In the genomic region with DNA sequence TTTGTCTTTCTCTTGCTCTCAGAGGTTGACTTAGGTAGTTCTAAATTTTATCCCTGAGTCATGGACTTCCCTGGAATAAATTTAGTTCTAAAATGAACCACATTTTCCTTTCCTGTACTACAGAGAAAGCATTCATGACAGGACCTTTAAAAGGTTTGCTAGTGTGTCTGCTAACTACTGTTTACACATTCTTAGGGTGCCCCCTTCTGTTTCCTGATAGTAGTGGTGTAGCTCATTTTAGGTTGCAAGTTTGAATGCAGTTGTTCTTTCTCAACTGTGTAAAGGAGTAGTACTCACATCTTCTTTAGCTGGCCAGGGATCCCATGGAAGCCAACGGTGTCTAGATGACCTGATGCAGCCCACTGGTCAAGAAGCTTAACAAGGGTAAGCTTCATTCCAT, we compare ENCODE assay signal across 8 mouse cellular contexts.
DNase-seq lines count a peak whose midpoint lies in the region; ATAC-seq and TF ChIP-seq lines count a peak whose summit lies in the region.

No protein-coding gene starts in this region.

- TF ChIP-seq EP300 in heart, adult 2 months (IDR thresholded peaks at IDR 0.05; ENCODE audit: insufficient read depth, low read depth, low read length): no peak

- DNase-seq in heart, adult 2 months: no peak
- peak; percentile 58 to 73 for DNase-seq in right cerebral cortex, adult 2 months (ENCODE audit: low spot score in 2 of 2)
- no peak for DNase-seq in right cerebral cortex, postnatal 25 days
- peak; percentile 53 to 91 for DNase-seq in frontal cortex, adult 2 months (ENCODE audit: extremely low spot score in 1 of 2, low spot score in 1 of 2)
- DNase-seq in midbrain, postnatal 0 days (ENCODE audit: low spot score): peak; percentile 82
- DNase-seq in gastrocnemius, postnatal 10 days: no peak
- DNase-seq in lung, adult 18-20 months: no peak

- no peak overlapping the region for H3K4me3 ChIP-seq in heart, adult 2 months
- H3K4me3 ChIP-seq in heart, embryonic 12.5 days: no peak overlapping the region
- no peak overlapping the region for H3K4me3 ChIP-seq in midbrain, postnatal 0 days (ENCODE audit: low read depth, low read length)

- peak; percentile 70 for TF ChIP-seq CTCF in heart, adult 2 months (IDR thresholded peaks at IDR 0.05)
- TF ChIP-seq CTCF in midbrain, postnatal 0 days (IDR thresholded peaks at IDR 0.05): peak; percentile 93

- H3K27ac ChIP-seq in heart, adult 2 months: no peak overlapping the region
- no peak overlapping the region for H3K27ac ChIP-seq in heart, embryonic 12.5 days (ENCODE audit: poor library complexity, severe bottlenecking)
- H3K27ac ChIP-seq in midbrain, postnatal 0 days (ENCODE audit: low read depth, low read length): no peak overlapping the region

- intact Hi-C loops in heart, adult 2 months (cut with DNase I): loop anchor here (1.0 kb wide), 2 partner anchors 574 to 623 kb away; no protein-coding TSS in a partner anchor

- H3K36me3 ChIP-seq in heart, adult 2 months (ENCODE audit: control insufficient read depth, insufficient read depth, low read length): no peaks in the 10 kb centered on the region
- H3K36me3 ChIP-seq in heart, embryonic 12.5 days: no peaks in the 10 kb centered on the region
- H3K36me3 ChIP-seq in midbrain, postnatal 0 days (ENCODE audit: insufficient read depth, low read length): no peaks in the 10 kb centered on the region

- no peaks in the 10 kb centered on the region for H3K27me3 ChIP-seq in heart, adult 2 months (ENCODE audit: control insufficient read depth, insufficient read depth, low read length)
- H3K27me3 ChIP-seq in heart, embryonic 12.5 days (replicated peaks): no peaks in the 10 kb centered on the region
- no peaks in the 10 kb centered on the region for H3K27me3 ChIP-seq in midbrain, postnatal 0 days (ENCODE audit: insufficient read depth, low read length)

- 26% methylated on average over 1 of the region's 1 CpGs for WGBS in heart, adult 2 months
- 36% methylated on average over 1 of the region's 1 CpGs for WGBS in heart, embryonic 12.5 days
- 25% methylated on average over 1 of the region's 1 CpGs for WGBS in midbrain, postnatal 0 days

- no peak overlapping the region for H3K4me2 ChIP-seq in heart, embryonic 12.5 days
- no peak overlapping the region for H3K4me2 ChIP-seq in midbrain, postnatal 0 days (ENCODE audit: low read depth, low read length, poor library complexity, severe bottlenecking)

- no peaks in the 10 kb centered on the region for H3K79me2 ChIP-seq in heart, adult 2 months (replicated peaks; ENCODE audit: control insufficient read depth, insufficient read depth, low read length)

- no peaks in the 10 kb centered on the region for H3K4me1 ChIP-seq in heart, adult 2 months (ENCODE audit: control insufficient read depth, insufficient read depth, low read length)
- H3K4me1 ChIP-seq in heart, embryonic 12.5 days (replicated peaks): no peaks in the 10 kb centered on the region
- no peaks in the 10 kb centered on the region for H3K4me1 ChIP-seq in midbrain, postnatal 0 days (ENCODE audit: insufficient read depth, low read length)

- H3K9me3 ChIP-seq in heart, embryonic 12.5 days (replicated peaks): no peaks in the 10 kb centered on the region
- no peaks in the 10 kb centered on the region for H3K9me3 ChIP-seq in midbrain, postnatal 0 days (ENCODE audit: low read length)

- ATAC-seq in heart, embryonic 12.5 days (ENCODE audit: insufficient number of reproducible peaks, low FRiP score): no peak
- ATAC-seq in midbrain, postnatal 0 days (ENCODE audit: low FRiP score): peak; percentile 85; the same call in 1 of the 2 replicates

- no peak for TF ChIP-seq POLR2A in heart, adult 2 months (IDR thresholded peaks at IDR 0.05; ENCODE audit: insufficient read depth, low read depth, low read length)

- H3K9ac ChIP-seq in heart, adult 2 months (ENCODE audit: low read depth, low read length): no peak overlapping the region
- H3K9ac ChIP-seq in heart, embryonic 12.5 days: no peak overlapping the region
- no peak overlapping the region for H3K9ac ChIP-seq in midbrain, postnatal 0 days (replicated peaks; ENCODE audit: low read length, poor library complexity, severe bottlenecking)

Comparison
In these comparisons a context has a peak if more than half of its experiments do, and no peak if none do; other contexts are left out.
1. DNase-seq: peak in right cerebral cortex, adult 2 months (2 of 2), frontal cortex, adult 2 months (2 of 2) and midbrain, postnatal 0 days (single experiment); none in heart, adult 2 months (0 of 2), right cerebral cortex, postnatal 25 days (single experiment), gastrocnemius, postnatal 10 days (single experiment) and lung, adult 18-20 months (0 of 2).